Mouse (Mus musculus): ENCODE results near the gene Slc6a3. TPM values are rescaled to one million over a fixed set of nuclear protein-coding genes. Genes with fewer than 3 reads are reported as not detected.

The Slc6a3 gene
- polyA plus RNA-seq (2014; fragmentation: Nextera tagmentation; extraction: Ambion mirVana) = 0.10 TPM in 1 of 2 replicates, not detected in the other

- Histone ChIP-seq H3K9ac (replicated peaks; ENCODE audit: low read length) (0 out of 2 replicates have a peak within 1 kb of the TSS, but pooled peaks have one; percentile 22), H3K27ac (replicated peaks; ENCODE audit: low read depth, low read length) (no peak within 1 kb of the TSS)
These were observed at the start of gene Slc6a3 for GRCm38 (mm10) chr13:73536403-73536821. Gene Slc6a3, plus strand, starts transcription at chr13:73536747.

GRCm38 (mm10) chr13:73488105-73488504 is 48.4 kb upstream of the Slc6a3 start:
- ATAC-seq (replicated peaks; ENCODE audit: insufficient number of reproducible peaks, low FRiP score, low TSS enrichment, low read depth) (no peak), DNase-seq (ENCODE audit: low spot score) (no peak)
- Histone ChIP-seq H3K27me3 (ENCODE audit: control insufficient read depth, insufficient read depth, low read length) (no peaks in the 10 kb centered on the region), H3K36me3 (replicated peaks; ENCODE audit: control insufficient read depth, insufficient read depth, low read depth, low read length) (peaks cover 3% of the 10 kb centered on the region), H3K9me3 (replicated peaks; ENCODE audit: control insufficient read depth, low read length) (no peaks in the 10 kb centered on the region), H3K4me2 (ENCODE audit: low read depth, low read length) (no peak overlapping the region), H3K27ac (replicated peaks; ENCODE audit: low read depth, low read length) (no peak overlapping the region), H3K4me1 (ENCODE audit: control insufficient read depth, insufficient read depth, low read length) (no peaks in the 10 kb centered on the region), H3K4me3 (ENCODE audit: low read depth, low read length) (no peak overlapping the region), H3K9ac (replicated peaks; ENCODE audit: low read length) (no peak overlapping the region)
- WGBS = 75% methylated on average over 3 of the region's 3 CpGs

More at GRCm38 (mm10) chr13:73536403-73536821, at the start of gene Slc6a3:
- peak within 1 kb of the TSS; percentile 38 for H3K4me3 ChIP-seq (ENCODE audit: low read depth, low read length)
- H3K36me3 ChIP-seq (replicated peaks; ENCODE audit: control insufficient read depth, insufficient read depth, low read depth, low read length) = no peaks in the 10 kb centered on the region
- peaks cover 24% of the 10 kb centered on the region for H3K27me3 ChIP-seq (ENCODE audit: control insufficient read depth, insufficient read depth, low read length)
- 1% methylated on average over 26 of the region's 26 CpGs for WGBS
- peak; percentile 67; the same call in 1 of the 2 replicates for ATAC-seq (replicated peaks; ENCODE audit: insufficient number of reproducible peaks, low FRiP score, low TSS enrichment, low read depth)
- H3K4me1 ChIP-seq (ENCODE audit: control insufficient read depth, insufficient read depth, low read length) = no peaks in the 10 kb centered on the region
- peak; percentile 59 for DNase-seq (ENCODE audit: low spot score)
- H3K9me3 ChIP-seq (replicated peaks; ENCODE audit: control insufficient read depth, low read length) = no peaks in the 10 kb centered on the region
- H3K4me2 ChIP-seq (ENCODE audit: low read depth, low read length) = peak within 1 kb of the TSS; percentile 71

GRCm38 (mm10) chr13:73488707-73489106 is 47.8 kb upstream of the Slc6a3 start:
- H3K36me3 ChIP-seq (replicated peaks; ENCODE audit: control insufficient read depth, insufficient read depth, low read depth, low read length) = peaks cover 3% of the 10 kb centered on the region
- DNase-seq (ENCODE audit: low spot score) = no peak
- ATAC-seq (replicated peaks; ENCODE audit: insufficient number of reproducible peaks, low FRiP score, low TSS enrichment, low read depth) = no peak
- H3K9me3 ChIP-seq (replicated peaks; ENCODE audit: control insufficient read depth, low read length) = no peaks in the 10 kb centered on the region
- no peaks in the 10 kb centered on the region for H3K4me1 ChIP-seq (ENCODE audit: control insufficient read depth, insufficient read depth, low read length)
- no peak overlapping the region for H3K9ac ChIP-seq (replicated peaks; ENCODE audit: low read length)
- no peak overlapping the region for H3K4me2 ChIP-seq (ENCODE audit: low read depth, low read length)
- 90% methylated on average over 9 of the region's 9 CpGs for WGBS
- no peak overlapping the region for H3K4me3 ChIP-seq (ENCODE audit: low read depth, low read length)
- H3K27ac ChIP-seq (replicated peaks; ENCODE audit: low read depth, low read length) = no peak overlapping the region
- no peaks in the 10 kb centered on the region for H3K27me3 ChIP-seq (ENCODE audit: control insufficient read depth, insufficient read depth, low read length)

- no peaks in the 10 kb centered on the region for H3K4me1 ChIP-seq (ENCODE audit: control insufficient read depth, insufficient read depth, low read length)
- H3K4me3 ChIP-seq (ENCODE audit: low read depth, low read length) = no peak overlapping the region
- H3K9ac ChIP-seq (replicated peaks; ENCODE audit: low read length) = no peak overlapping the region
- no peaks in the 10 kb centered on the region for H3K27me3 ChIP-seq (ENCODE audit: control insufficient read depth, insufficient read depth, low read length)
- no peak for ATAC-seq (replicated peaks; ENCODE audit: insufficient number of reproducible peaks, low FRiP score, low TSS enrichment, low read depth)
- no peak for DNase-seq (ENCODE audit: low spot score)
- H3K4me2 ChIP-seq (ENCODE audit: low read depth, low read length) = no peak overlapping the region
- peaks cover 3% of the 10 kb centered on the region for H3K36me3 ChIP-seq (replicated peaks; ENCODE audit: control insufficient read depth, insufficient read depth, low read depth, low read length)
- no peaks in the 10 kb centered on the region for H3K9me3 ChIP-seq (replicated peaks; ENCODE audit: control insufficient read depth, low read length)
- 89% methylated on average over 3 of the region's 3 CpGs for WGBS
- H3K27ac ChIP-seq (replicated peaks; ENCODE audit: low read depth, low read length) = no peak overlapping the region
These were observed 46.6 kb upstream of the Slc6a3 start for GRCm38 (mm10) chr13:73489986-73490385.

GRCm38 (mm10) chr13:73490564-73491170 is 45.9 kb upstream of the Slc6a3 start:
- H3K27ac ChIP-seq (replicated peaks; ENCODE audit: low read depth, low read length) = no peak overlapping the region
- H3K4me1 ChIP-seq (ENCODE audit: control insufficient read depth, insufficient read depth, low read length) = no peaks in the 10 kb centered on the region
- H3K36me3 ChIP-seq (replicated peaks; ENCODE audit: control insufficient read depth, insufficient read depth, low read depth, low read length) = peaks cover under 1% of the 10 kb centered on the region
- no peaks in the 10 kb centered on the region for H3K9me3 ChIP-seq (replicated peaks; ENCODE audit: control insufficient read depth, low read length)
- no peak overlapping the region for H3K9ac ChIP-seq (replicated peaks; ENCODE audit: low read length)
- no peak for ATAC-seq (replicated peaks; ENCODE audit: insufficient number of reproducible peaks, low FRiP score, low TSS enrichment, low read depth)
- H3K4me3 ChIP-seq (ENCODE audit: low read depth, low read length) = no peak overlapping the region
- WGBS = 87% methylated on average over 8 of the region's 8 CpGs
- DNase-seq (ENCODE audit: low spot score) = no peak
- no peaks in the 10 kb centered on the region for H3K27me3 ChIP-seq (ENCODE audit: control insufficient read depth, insufficient read depth, low read length)
- H3K4me2 ChIP-seq (ENCODE audit: low read depth, low read length) = no peak overlapping the region

GRCm38 (mm10) chr13:73493183-73493582 is 43.4 kb upstream of the Slc6a3 start:
- Histone ChIP-seq H3K4me3 (ENCODE audit: low read depth, low read length) (no peak overlapping the region), H3K27me3 (ENCODE audit: control insufficient read depth, insufficient read depth, low read length) (no peaks in the 10 kb centered on the region), H3K36me3 (replicated peaks; ENCODE audit: control insufficient read depth, insufficient read depth, low read depth, low read length) (no peaks in the 10 kb centered on the region; the same call in 1 of the 2 replicates), H3K9ac (replicated peaks; ENCODE audit: low read length) (no peak overlapping the region), H3K4me2 (ENCODE audit: low read depth, low read length) (no peak overlapping the region), H3K4me1 (ENCODE audit: control insufficient read depth, insufficient read depth, low read length) (no peaks in the 10 kb centered on the region), H3K27ac (replicated peaks; ENCODE audit: low read depth, low read length) (no peak overlapping the region), H3K9me3 (replicated peaks; ENCODE audit: control insufficient read depth, low read length) (no peaks in the 10 kb centered on the region)
- DNase-seq (ENCODE audit: low spot score) = no peak
- no peak for ATAC-seq (replicated peaks; ENCODE audit: insufficient number of reproducible peaks, low FRiP score, low TSS enrichment, low read depth)
- WGBS = 89% methylated on average over 4 of the region's 4 CpGs

GRCm38 (mm10) chr13:73494528-73494927 is 42.0 kb upstream of the Slc6a3 start:
- no peaks in the 10 kb centered on the region for H3K9me3 ChIP-seq (replicated peaks; ENCODE audit: control insufficient read depth, low read length)
- DNase-seq (ENCODE audit: low spot score) = no peak
- 95% methylated on average over 9 of the region's 9 CpGs for WGBS
- H3K4me3 ChIP-seq (ENCODE audit: low read depth, low read length) = no peak overlapping the region
- no peak overlapping the region for H3K9ac ChIP-seq (replicated peaks; ENCODE audit: low read length)
- no peak overlapping the region for H3K27ac ChIP-seq (replicated peaks; ENCODE audit: low read depth, low read length)
- no peak for ATAC-seq (replicated peaks; ENCODE audit: insufficient number of reproducible peaks, low FRiP score, low TSS enrichment, low read depth)
- no peaks in the 10 kb centered on the region for H3K4me1 ChIP-seq (ENCODE audit: control insufficient read depth, insufficient read depth, low read length)
- H3K4me2 ChIP-seq (ENCODE audit: low read depth, low read length) = no peak overlapping the region
- no peaks in the 10 kb centered on the region for H3K27me3 ChIP-seq (ENCODE audit: control insufficient read depth, insufficient read depth, low read length)
- no peaks in the 10 kb centered on the region; the same call in 1 of the 2 replicates for H3K36me3 ChIP-seq (replicated peaks; ENCODE audit: control insufficient read depth, insufficient read depth, low read depth, low read length)

GRCm38 (mm10) chr13:73496137-73496536 is 40.4 kb upstream of the Slc6a3 start:
- ATAC-seq (replicated peaks; ENCODE audit: insufficient number of reproducible peaks, low FRiP score, low TSS enrichment, low read depth) = no peak
- Histone ChIP-seq H3K9ac (replicated peaks; ENCODE audit: low read length) (no peak overlapping the region), H3K9me3 (replicated peaks; ENCODE audit: control insufficient read depth, low read length) (no peaks in the 10 kb centered on the region), H3K4me3 (ENCODE audit: low read depth, low read length) (no peak overlapping the region), H3K27me3 (ENCODE audit: control insufficient read depth, insufficient read depth, low read length) (no peaks in the 10 kb centered on the region), H3K4me2 (ENCODE audit: low read depth, low read length) (no peak overlapping the region), H3K4me1 (ENCODE audit: control insufficient read depth, insufficient read depth, low read length) (no peaks in the 10 kb centered on the region), H3K36me3 (replicated peaks; ENCODE audit: control insufficient read depth, insufficient read depth, low read depth, low read length) (no peaks in the 10 kb centered on the region; the same call in 1 of the 2 replicates), H3K27ac (replicated peaks; ENCODE audit: low read depth, low read length) (no peak overlapping the region)
- WGBS = 76% methylated on average over 2 of the region's 2 CpGs
- no peak for DNase-seq (ENCODE audit: low spot score)

All from embryonic facial prominence, embryonic 11.5 days (tissue).